Mouse (Mus musculus) G1E (cell line): ENCODE data around the gene Tsen54. TPM values are rescaled to one million over a fixed set of nuclear protein-coding genes. Genes with fewer than 3 reads are reported as not detected.
A peak's percentile ranks its signal among the peaks of the same experiment; 100 is the strongest.

ENCODE experiments used
- ATAC-seq: 2 replicates; pipeline ENCODE4 v1.8.0; 2016; ENCODE audit warnings: mild to moderate bottlenecking; ENCODE audit not compliant: insufficient number of reproducible peaks, poor library complexity, low FRiP score, severe bottlenecking; ENCODE audit errors: extremely low read depth
- DNase-seq: peaks from one replicate; pipeline ENCODE4 v3.0.0; 2012; ENCODE audit warnings: low spot score
- H3K27me3 ChIP-seq: 2 replicates; pipeline ENCODE4 v1.6.1; 2012; ENCODE audit warnings: mild to moderate bottlenecking, low read length, inconsistent platforms; ENCODE audit not compliant: insufficient read depth
- H3K36me3 ChIP-seq: replicated peaks from 2 replicates; pipeline ENCODE3; 2012; ENCODE audit warnings: mild to moderate bottlenecking, inconsistent platforms
- H3K4me1 ChIP-seq: 2 replicates; pipeline ENCODE4 v1.6.1; 2012; ENCODE audit warnings: low read depth, low read length, inconsistent platforms, mixed read lengths; ENCODE audit not compliant: insufficient read depth
- H3K4me3 ChIP-seq: 2 replicates; pipeline ENCODE4 v1.5.1; 2012; ENCODE audit warnings: low read depth, mild to moderate bottlenecking, inconsistent platforms, low read length, moderate library complexity, mixed read lengths
- H3K9me3 ChIP-seq: replicated peaks from 2 replicates; pipeline ENCODE4 v1.6.1; 2012; ENCODE audit warnings: inconsistent platforms
- CTCF ChIP-seq: IDR thresholded peaks from 2 replicates; pipeline ENCODE4 v1.5.1; 2012; ENCODE audit warnings: low read depth, low read length, inconsistent platforms, mixed read lengths
- GATA1 ChIP-seq: IDR thresholded peaks from 2 replicates; pipeline ENCODE4 v1.6.1; 2012; ENCODE audit warnings: borderline replicate concordance, low read length, inconsistent platforms, mixed read lengths
- GATA2 ChIP-seq: IDR thresholded peaks from 2 replicates; pipeline ENCODE4 v1.6.1; 2012; ENCODE audit warnings: low read depth, low read length, inconsistent platforms, borderline replicate concordance
- POLR2AphosphoS5 ChIP-seq: IDR thresholded peaks from 2 replicates; pipeline ENCODE4 v1.6.1; 2012; ENCODE audit warnings: low read depth, low read length, inconsistent platforms; ENCODE audit not compliant: insufficient replicate concordance
- TAL1 ChIP-seq: conservative IDR thresholded peaks from 2 replicates; pipeline ENCODE4 v1.6.1; 2012; ENCODE audit warnings: low read depth, low read length, inconsistent platforms, mixed read lengths
- polyA plus RNA-seq: library from polyadenylated mRNA; stranded (reverse); fragments of >175 nt; gene quantifications from 2 replicates; pipeline ENCODE4 v1.2.3, GENCODE M21; 2012
- total RNA-seq, 2 experiments: library from RNA; stranded (forward) in 1 of 2; stranded (reverse) in 1 of 2; fragments of 200-1000 nt in 1 of 2; fragments of >200 nt in 1 of 2; fragmentation: Nextera tagmentation in 1 of 2; gene quantifications; 2 replicates each; pipeline ENCODE4 v1.2.3; 2014 to 2017

Tsen54 gene
- total and polyA plus RNA-seq, 3 experiments: 6.6 to 37.5 (median 18.7) TPM

DNA sequence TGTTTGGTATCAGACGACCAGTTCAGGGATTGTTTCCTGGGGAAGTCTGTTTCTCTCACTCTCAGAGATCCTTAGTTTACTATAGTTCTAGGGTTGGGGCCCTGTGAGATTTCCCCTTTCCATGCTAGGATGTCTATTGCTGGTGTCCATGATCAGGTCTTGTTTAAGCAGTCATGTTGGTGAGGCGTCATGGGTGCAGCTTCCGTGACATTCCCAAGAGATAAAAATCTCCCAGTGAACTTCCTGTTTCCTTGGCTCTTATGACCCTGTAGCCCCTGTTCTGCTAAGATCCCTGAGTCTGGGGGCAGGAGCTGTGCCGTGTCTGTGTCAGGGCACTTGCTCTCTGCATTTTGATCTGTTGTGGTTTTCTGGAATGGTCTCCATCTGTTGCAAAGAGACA, 39.9 kb upstream of the Tsen54 start:
- ATAC-seq (no peak), DNase-seq (peak; percentile 6)
- Histone ChIP-seq H3K4me1 (peaks cover 30% of the 10 kb centered on the region), H3K27me3 (no peaks in the 10 kb centered on the region), H3K9me3 (no peaks in the 10 kb centered on the region), H3K36me3 (peaks cover 47% of the 10 kb centered on the region), H3K4me3 (no peak overlapping the region)
- TF ChIP-seq GATA1 (no peak), POLR2AphosphoS5 (no peak), TAL1 (no peak), GATA2 (no peak), CTCF (no peak)

DNA sequence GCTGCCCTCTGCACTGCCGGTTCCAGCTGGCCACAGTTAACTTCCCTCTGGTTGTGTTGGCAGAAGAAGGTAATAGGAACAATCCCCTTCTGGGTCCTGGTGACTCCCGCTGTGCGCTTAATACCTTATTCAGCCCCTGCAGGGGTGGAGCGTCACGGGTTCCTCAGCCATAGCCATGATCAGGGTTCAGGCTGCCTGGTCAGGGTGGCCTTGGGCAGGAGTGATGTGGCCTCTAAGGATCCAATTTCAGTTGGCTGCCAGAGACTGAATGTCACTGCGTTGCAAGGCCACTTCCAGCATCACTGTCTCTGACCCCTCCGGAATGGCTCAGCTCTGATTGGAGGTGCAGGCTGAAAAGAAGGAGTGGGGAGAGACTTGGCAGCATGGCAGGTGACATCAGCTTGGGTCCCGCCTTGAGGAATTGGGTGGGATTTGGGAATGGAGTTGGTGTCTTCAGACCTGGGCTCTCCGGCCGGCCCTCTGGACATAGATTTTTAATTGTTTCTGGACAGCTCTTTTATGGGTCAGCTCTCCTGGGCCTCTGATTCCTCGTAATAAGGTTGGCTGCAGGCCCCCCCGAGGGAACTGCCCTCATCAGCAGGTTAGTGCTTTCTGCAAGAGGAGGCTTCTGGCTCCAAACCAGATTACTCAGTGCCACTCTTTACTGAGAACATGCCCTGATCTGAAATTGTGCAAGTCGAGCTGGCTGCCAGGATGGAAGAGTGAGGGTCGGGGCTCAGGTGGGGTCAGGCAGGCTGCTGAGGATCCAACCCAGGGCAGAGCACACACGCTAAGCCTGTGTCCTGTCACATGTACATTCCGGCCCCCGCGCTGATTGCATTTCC, 38.5 kb upstream of the Tsen54 start:
- no peak overlapping the region for H3K4me3 ChIP-seq
- DNase-seq (peak; percentile 1), ATAC-seq (no peak)
- H3K9me3 ChIP-seq: no peaks in the 10 kb centered on the region
- H3K36me3 ChIP-seq: peaks cover 51% of the 10 kb centered on the region
- peaks cover 40% of the 10 kb centered on the region for H3K4me1 ChIP-seq
- no peak for TF ChIP-seq TAL1
- no peak for TF ChIP-seq GATA1
- no peak for TF ChIP-seq GATA2
- no peak for TF ChIP-seq CTCF
- no peak for TF ChIP-seq POLR2AphosphoS5
- H3K27me3 ChIP-seq: no peaks in the 10 kb centered on the region

DNA sequence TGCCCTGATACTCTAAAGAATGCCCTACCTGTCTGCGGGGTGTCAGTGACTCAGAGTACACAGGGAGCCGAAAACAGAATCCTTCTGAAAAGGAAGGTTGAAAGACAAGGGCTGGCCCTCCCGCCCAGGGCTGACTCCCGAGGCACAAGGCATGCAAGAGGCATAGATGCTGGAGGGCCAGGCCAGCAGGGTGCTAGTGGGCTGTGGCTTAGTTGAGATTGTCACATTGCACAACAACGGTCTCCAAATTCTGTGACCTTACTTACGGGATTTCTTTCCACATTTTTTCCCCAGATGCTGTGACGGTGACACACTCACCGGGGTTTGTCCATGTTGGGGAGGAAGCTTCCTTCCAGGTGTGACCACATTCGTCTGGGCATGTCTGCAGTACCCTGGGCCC, 37.6 kb upstream of the Tsen54 start:
- H3K4me3 ChIP-seq: no peak overlapping the region
- no peak for DNase-seq
- peaks cover 59% of the 10 kb centered on the region for H3K36me3 ChIP-seq
- no peaks in the 10 kb centered on the region for H3K27me3 ChIP-seq
- peaks cover 40% of the 10 kb centered on the region for H3K4me1 ChIP-seq
- no peaks in the 10 kb centered on the region for H3K9me3 ChIP-seq
- ATAC-seq: no peak
- no peak for TF ChIP-seq TAL1
- no peak for TF ChIP-seq GATA2
- no peak for TF ChIP-seq GATA1
- TF ChIP-seq CTCF: no peak
- no peak for TF ChIP-seq POLR2AphosphoS5

DNA sequence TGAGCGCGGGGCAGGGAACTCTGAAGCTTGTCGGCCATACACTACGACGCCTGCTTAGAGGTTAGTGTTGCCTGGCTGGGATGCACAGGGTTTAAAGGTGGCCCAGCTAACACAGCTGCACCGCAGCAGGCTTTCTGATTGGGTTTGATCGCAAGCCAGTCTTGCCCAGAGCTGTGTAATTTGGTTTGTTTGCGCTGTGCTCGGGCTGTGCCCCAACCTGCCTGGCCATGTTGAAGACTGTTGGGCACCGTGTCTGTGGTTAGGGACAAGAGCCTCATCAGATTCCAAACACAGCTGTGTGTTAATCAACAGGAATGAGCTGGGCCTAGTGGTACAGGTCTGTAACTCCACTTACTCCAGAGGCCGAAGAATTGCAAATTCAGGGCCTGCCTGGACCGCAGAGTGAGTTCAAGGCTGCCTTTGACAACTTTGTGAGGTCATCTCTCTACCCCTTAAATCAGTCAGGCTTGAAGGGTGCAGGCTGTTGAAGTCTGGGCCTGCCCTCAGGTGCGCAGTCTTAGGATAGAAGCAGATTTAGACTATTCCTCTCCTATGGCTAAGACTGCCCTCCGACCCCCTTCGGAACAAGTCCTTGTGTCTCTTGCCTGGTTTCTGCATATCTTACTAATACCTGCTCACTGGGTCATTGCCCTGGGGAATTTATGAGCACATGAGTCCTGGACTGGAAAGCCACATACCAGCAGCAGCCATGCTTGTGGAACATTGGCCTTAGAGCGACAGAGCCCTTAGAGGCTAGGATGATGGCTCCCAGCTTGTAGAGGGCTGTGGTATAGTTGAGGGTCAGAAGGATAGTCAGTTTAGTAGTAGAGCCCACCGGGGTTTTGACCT, 36.8 kb upstream of the Tsen54 start:
- H3K9me3 ChIP-seq: no peaks in the 10 kb centered on the region
- ATAC-seq (no peak), DNase-seq (no peak)
- no peak overlapping the region for H3K4me3 ChIP-seq
- H3K27me3 ChIP-seq: no peaks in the 10 kb centered on the region
- TF ChIP-seq CTCF: no peak
- no peak for TF ChIP-seq TAL1
- TF ChIP-seq POLR2AphosphoS5: no peak
- no peak for TF ChIP-seq GATA2
- TF ChIP-seq GATA1: no peak
- peaks cover 66% of the 10 kb centered on the region for H3K36me3 ChIP-seq
- peaks cover 40% of the 10 kb centered on the region for H3K4me1 ChIP-seq

DNA sequence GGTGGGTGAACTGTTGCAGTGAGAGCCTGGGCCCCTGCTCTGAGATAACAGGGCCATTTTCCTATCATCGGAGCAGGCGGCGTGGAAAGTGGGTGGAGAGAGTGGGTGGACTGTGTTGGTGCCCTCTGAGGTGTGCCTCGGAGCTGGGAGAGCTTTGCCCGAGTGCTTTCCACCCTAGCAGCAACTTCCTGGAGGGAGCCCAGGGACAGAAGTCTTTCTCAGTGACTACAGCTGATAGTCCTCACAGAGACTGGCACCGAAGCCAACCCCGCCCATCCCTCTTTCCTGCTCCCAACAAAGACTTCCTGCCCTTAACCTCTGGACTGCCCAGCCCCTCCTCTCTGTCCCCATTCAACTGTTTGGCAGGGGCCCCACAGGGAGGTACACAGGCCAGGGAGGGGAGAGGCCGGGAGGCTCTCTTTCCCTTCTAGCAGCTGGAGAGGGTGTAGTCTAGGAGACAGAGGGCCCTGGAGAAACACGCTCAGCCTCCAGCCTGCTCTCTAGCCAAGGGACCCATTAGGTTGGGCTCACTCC, 35.4 kb upstream of the Tsen54 start:
- Histone ChIP-seq H3K9me3 (no peaks in the 10 kb centered on the region), H3K4me3 (peak overlapping the region; percentile 60; the same call in 1 of the 2 replicates), H3K27me3 (no peaks in the 10 kb centered on the region), H3K4me1 (peaks cover 40% of the 10 kb centered on the region), H3K36me3 (peaks cover 76% of the 10 kb centered on the region)
- ATAC-seq (peak; percentile 79), DNase-seq (peak; percentile 79)
- no peak for TF ChIP-seq TAL1
- TF ChIP-seq GATA2: no peak
- TF ChIP-seq GATA1: no peak
- TF ChIP-seq POLR2AphosphoS5: no peak
- no peak for TF ChIP-seq CTCF
